Mouse (Mus musculus): ENCODE results near the gene Zfp335. TPM values are rescaled to one million over a fixed set of nuclear protein-coding genes. Genes with fewer than 3 reads are reported as not detected.
"Not testable (repeated sequence)": the region's sequence is repeated elsewhere in the genome, so short reads cannot be mapped to it uniquely, and the experiment has no call there.

The Zfp335 gene
- total and polyA plus RNA-seq, 2 experiments from 2014 or later = 9.0 to 28.3 TPM

DNA sequence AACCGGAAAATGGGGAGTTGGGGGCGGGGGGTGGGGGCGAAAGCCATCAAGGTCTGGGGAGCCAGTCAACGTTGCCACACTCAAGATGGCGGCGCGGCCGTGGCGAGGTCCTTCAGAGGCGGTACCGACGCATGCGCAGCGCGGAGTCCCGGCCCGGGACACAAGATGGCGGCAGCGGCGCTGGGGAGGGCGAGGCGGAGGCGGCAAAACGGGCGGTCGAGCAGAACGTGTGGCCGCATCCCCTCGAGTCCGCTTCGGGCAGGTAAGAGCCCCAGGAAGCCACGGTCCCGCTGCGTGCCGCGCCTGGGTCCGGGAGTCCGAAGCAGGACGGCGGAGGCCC is 32.4 kb downstream of the Zfp335 start, which contains the start of gene Pcif1:
Pcif1 (plus strand) TSS at position 77 of the 340 bp plus-strand sequence.
- peak; percentile 95 for DNase-seq (ENCODE audit: low spot score)
- WGBS = 0% methylated on average over 38 of the region's 40 CpGs
- peak within 1 kb of the TSS; percentile 96 for H3K9ac ChIP-seq (replicated peaks; ENCODE audit: low read length)
- H3K4me2 ChIP-seq (ENCODE audit: low read depth, low read length) = peak within 1 kb of the TSS; percentile 100
- TF ChIP-seq CTCF (IDR thresholded peaks at IDR 0.05; ENCODE audit: low read depth) = no peak
- ATAC-seq = peak; percentile 86
- no peaks in the 10 kb centered on the region for H3K27me3 ChIP-seq (ENCODE audit: insufficient read depth, low read length)
- H3K4me1 ChIP-seq (ENCODE audit: insufficient read depth, low read length) = 0 out of 2 replicates have a peak, but pooled peaks cover 8% of the 10 kb centered on the region
- peak within 1 kb of the TSS; percentile 100 for H3K27ac ChIP-seq
- no peaks in the 10 kb centered on the region for H3K9me3 ChIP-seq (ENCODE audit: low read length)
- H3K4me3 ChIP-seq (ENCODE audit: low read length) = peak within 1 kb of the TSS; percentile 71
- peaks cover 16% of the 10 kb centered on the region for H3K36me3 ChIP-seq (ENCODE audit: insufficient read depth, low read length)

DNA sequence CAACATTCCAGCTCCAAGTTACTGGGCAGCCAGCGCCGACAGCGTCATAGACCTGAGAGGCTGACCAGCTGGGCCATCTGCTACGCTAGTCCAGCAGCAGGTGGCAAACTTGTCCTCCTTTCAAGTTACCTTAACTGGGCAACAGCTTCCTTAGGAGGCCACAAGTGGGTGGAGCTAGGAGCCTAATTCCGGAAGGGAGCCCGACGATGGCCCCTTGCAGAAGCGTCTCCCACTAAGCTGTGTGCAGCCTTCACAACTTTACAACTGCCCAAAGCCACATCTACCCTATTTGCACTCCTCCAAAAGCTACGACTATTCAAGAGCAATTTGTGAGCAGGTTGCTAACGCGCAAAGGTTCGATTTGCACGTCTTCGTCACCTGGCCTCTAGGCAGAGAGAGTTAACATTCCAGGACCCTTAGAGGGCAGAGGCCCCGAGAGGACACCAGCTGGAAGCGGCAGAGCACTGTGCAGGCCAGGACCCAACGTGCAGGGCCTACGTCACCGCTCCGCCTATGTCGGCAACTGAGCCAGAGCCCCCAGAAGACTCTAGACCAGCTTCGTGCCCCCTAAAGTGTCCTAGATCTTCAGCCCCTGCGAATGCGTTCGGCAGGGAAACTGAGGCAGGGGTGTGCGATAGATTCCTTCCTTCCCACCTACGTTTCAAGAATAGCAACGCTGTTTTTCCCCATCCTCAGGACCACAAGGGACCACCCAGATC is 32.9 kb downstream of the Zfp335 start:
- Histone ChIP-seq H3K9me3 (ENCODE audit: low read length) (no peaks in the 10 kb centered on the region), H3K27ac (peak overlapping the region; percentile 100), H3K4me1 (ENCODE audit: insufficient read depth, low read length) (0 out of 2 replicates have a peak, but pooled peaks cover 8% of the 10 kb centered on the region), H3K4me3 (ENCODE audit: low read length) (peak overlapping the region; percentile 71), H3K9ac (replicated peaks; ENCODE audit: low read length) (peak overlapping the region; percentile 96), H3K27me3 (ENCODE audit: insufficient read depth, low read length) (no peaks in the 10 kb centered on the region), H3K36me3 (ENCODE audit: insufficient read depth, low read length) (peaks cover 10% of the 10 kb centered on the region), H3K4me2 (ENCODE audit: low read depth, low read length) (peak overlapping the region; percentile 100)
- TF ChIP-seq CTCF (IDR thresholded peaks at IDR 0.05; ENCODE audit: low read depth) = peak; percentile 34
- WGBS = 1% methylated on average over 28 of the region's 28 CpGs
- peak; percentile 57 for DNase-seq (ENCODE audit: low spot score)
- ATAC-seq = no peak; the same call in 1 of the 2 replicates

DNA sequence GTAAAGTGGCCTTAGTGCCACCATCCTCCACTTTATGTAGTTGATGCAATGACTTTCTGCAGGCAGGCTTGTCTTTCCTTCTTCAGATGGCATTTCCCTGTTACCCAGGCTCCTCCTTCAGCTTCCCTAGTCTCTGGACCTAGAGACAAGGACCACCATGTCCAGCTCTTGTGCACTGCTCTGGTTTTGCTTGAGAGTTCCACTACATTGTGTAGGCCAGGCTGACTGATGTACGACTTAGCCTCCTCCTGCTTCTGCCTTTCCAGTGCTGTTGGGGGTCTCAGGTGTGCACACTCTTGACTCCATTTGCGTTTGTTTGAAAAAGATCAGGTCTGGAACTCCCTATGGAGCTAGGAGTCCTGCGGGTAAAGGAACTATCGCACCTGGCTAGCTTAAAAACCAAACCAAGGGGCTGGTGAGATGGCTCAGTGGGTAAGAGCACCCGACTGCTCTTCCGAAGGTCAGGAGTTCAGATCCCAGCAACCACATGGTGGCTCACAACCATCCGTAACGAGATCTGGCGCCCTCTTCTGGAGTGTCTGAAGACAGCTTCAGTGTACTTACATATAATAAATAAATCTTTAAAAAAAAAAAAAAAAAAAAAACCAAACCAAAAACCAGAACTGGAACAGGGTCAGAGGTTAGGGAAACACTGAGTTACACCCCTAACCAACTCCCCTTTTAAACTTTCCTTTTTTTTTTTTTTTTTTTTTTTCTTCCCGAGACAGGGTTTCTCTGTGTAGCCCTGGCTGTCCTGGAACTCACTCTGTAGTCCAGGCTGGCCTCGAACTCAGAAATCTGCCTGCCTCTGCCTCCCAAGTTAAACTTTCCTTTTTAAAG is 34.0 kb downstream of the Zfp335 start:
- not testable (repeated sequence) for DNase-seq (ENCODE audit: low spot score); H3K4me3 ChIP-seq (ENCODE audit: low read length); H3K27ac ChIP-seq; H3K9ac ChIP-seq (replicated peaks; ENCODE audit: low read length); H3K36me3 ChIP-seq (ENCODE audit: insufficient read depth, low read length); H3K9me3 ChIP-seq (ENCODE audit: low read length); ATAC-seq; H3K27me3 ChIP-seq (ENCODE audit: insufficient read depth, low read length); H3K4me1 ChIP-seq (ENCODE audit: insufficient read depth, low read length)
- WGBS = 73% methylated on average over 11 of the region's 11 CpGs
- H3K4me2 ChIP-seq (ENCODE audit: low read depth, low read length) = peak overlapping the region; percentile 100

DNA sequence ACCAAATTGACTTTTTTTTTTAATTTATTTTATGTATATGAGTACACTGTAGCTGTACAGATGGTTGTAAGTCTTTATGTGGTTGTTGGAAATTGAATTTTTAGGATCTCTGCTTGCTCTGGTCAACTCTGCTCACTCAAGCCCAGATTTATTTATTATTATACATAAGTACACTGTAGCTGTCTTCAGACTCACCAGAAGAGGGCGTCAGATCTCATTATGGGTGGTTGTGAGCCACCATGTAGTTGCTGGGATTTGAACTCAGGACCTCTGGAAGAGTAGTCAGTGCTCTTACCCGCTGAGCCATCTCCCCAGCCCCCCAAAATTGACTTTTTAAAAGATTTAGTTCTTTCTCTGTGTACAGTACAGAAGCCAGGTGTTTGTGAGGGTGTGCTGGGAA is 35.9 kb downstream of the Zfp335 start:
- not testable (repeated sequence) for H3K9me3 ChIP-seq (ENCODE audit: low read length); DNase-seq (ENCODE audit: low spot score); ATAC-seq; H3K4me3 ChIP-seq (ENCODE audit: low read length); H3K4me2 ChIP-seq (ENCODE audit: low read depth, low read length); H3K4me1 ChIP-seq (ENCODE audit: insufficient read depth, low read length); H3K9ac ChIP-seq (replicated peaks; ENCODE audit: low read length); H3K36me3 ChIP-seq (ENCODE audit: insufficient read depth, low read length); H3K27ac ChIP-seq; H3K27me3 ChIP-seq (ENCODE audit: insufficient read depth, low read length)
- WGBS = 52% methylated on average over 2 of the region's 2 CpGs

DNA sequence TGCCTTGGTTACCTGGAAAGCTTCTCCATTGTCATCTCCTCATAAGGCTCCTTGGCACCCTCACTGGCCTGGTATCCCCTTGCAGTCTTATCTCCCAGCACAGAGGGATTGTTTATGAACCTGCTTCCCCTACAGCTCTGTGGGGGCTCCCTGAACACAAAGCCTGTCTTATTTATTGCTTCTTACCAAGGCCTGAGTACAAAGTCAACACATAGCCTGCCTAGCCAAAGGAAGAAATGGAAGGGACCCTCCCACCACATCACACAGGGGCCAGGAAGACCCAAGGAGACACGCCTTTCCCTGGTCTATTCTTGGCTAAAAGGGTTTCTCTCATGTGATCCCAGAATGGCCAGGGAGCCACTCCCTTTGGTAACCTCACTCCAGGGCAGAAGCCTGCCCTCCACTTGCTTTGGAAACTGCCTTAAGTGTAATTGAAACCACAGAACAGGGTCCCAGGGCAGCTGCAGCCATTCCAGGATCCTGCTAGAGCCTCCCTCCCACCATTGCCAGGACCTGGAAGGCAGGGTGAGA is 37.3 kb downstream of the Zfp335 start:
- TF ChIP-seq CTCF (IDR thresholded peaks at IDR 0.05; ENCODE audit: low read depth) = no peak
- Histone ChIP-seq H3K4me2 (ENCODE audit: low read depth, low read length) (no peak overlapping the region), H3K27me3 (ENCODE audit: insufficient read depth, low read length) (no peaks in the 10 kb centered on the region), H3K4me1 (ENCODE audit: insufficient read depth, low read length) (0 out of 2 replicates have a peak, but pooled peaks cover 8% of the 10 kb centered on the region), H3K27ac (peak overlapping the region; percentile 54), H3K9me3 (ENCODE audit: low read length) (no peaks in the 10 kb centered on the region), H3K4me3 (ENCODE audit: low read length) (no peak overlapping the region), H3K9ac (replicated peaks; ENCODE audit: low read length) (no peak overlapping the region), H3K36me3 (ENCODE audit: insufficient read depth, low read length) (no peaks in the 10 kb centered on the region)
- DNase-seq (ENCODE audit: low spot score) (no peak), ATAC-seq (no peak)
- WGBS = 50% methylated on average over 1 of the region's 1 CpGs

DNA sequence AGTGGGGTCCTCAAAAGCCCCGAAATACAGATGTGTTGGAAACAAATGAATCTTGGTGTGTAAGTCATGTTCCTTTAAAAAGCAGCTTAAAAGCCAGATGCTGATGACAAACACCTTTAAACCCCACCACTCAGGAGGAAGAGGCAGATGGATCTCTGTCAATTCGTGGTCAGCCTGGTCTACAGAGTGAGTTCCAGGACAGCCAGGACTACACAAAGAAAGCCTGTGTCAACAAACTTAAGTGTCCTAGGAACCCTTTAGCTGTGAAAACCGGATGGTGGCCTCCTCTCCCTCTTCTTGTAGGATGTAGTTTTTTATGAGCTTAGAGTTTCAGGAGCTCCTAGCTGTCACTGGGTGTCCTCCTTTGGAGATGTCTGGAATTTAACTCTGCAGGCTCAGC is 37.9 kb downstream of the Zfp335 start:
- no peak for DNase-seq (ENCODE audit: low spot score)
- Histone ChIP-seq H3K4me1 (ENCODE audit: insufficient read depth, low read length) (0 out of 2 replicates have a peak, but pooled peaks cover 6% of the 10 kb centered on the region), H3K4me2 (ENCODE audit: low read depth, low read length) (no peak overlapping the region), H3K27ac (no peak overlapping the region; the same call in 1 of the 2 replicates), H3K4me3 (ENCODE audit: low read length) (no peak overlapping the region), H3K9me3 (ENCODE audit: low read length) (no peaks in the 10 kb centered on the region), H3K36me3 (ENCODE audit: insufficient read depth, low read length) (no peaks in the 10 kb centered on the region), H3K27me3 (ENCODE audit: insufficient read depth, low read length) (no peaks in the 10 kb centered on the region), H3K9ac (replicated peaks; ENCODE audit: low read length) (no peak overlapping the region)
- TF ChIP-seq CTCF (IDR thresholded peaks at IDR 0.05; ENCODE audit: low read depth) = no peak
- 70% methylated on average over 3 of the region's 3 CpGs for WGBS
- ATAC-seq = no peak
